Mouse (Mus musculus): ENCODE results near the gene Nfkbia.

Gene Nfkbia

DNA sequence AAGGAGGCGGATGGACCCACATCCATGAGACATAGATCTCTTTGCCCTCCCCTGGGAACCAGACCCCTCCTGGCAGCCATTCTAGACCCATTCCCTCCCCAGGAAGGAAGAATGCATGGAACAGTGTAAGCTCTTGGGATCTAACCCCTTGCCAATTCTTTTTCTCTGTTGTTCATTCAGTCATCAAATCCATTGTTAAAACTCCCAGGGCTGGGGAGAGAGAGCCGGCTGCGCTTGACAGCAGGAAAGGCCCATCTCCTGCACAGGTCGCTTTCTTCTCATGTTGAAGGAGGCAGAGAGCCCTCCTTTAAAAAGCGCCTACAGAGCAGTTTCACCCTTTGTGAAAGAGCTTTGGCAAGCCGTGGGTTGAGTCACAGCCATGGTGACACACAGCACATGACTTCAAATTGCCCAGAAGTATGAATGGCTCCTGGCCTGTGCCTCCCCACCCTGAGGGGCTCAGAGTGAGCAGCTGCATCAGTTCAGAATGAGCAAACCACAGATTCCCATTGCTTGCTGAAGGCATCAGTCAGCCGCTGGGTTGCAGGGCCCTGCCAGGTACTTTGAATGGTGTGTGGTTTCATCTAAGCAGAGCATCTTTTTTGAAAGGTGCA lies 26.3 kb downstream of the Nfkbia start:
- DNase-seq (ENCODE audit: low spot score in 2 of 2) = no peak

DNA sequence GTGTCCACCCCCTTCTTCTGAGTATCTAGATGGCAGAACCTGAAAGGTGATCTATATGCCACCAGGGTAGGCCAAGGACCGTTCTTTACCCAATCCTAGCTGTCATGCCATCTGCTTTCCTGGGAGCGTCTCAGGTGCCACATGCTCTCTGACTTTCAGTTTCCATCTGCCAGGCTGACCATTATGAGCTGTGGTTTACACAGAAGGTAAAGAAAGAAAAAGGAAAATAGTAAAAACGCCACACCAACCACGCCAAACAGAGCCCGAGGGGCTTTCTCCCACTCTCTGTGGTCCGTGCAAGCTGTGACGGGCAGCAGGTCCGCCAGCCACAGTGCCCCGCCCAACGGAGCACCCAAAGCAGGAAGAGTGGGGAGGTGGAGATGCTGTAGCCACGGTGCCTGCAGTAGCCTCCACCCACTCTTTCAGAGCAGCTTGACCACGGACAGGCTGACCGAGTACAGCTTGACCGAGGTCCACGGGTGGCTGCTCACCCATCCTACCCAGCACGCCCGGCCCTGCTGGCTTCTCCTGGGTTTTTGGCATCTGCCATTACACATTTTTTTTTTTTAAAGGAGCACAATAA lies 27.0 kb downstream of the Nfkbia start:
- DNase-seq (ENCODE audit: low spot score in 2 of 2) = no peak

DNA sequence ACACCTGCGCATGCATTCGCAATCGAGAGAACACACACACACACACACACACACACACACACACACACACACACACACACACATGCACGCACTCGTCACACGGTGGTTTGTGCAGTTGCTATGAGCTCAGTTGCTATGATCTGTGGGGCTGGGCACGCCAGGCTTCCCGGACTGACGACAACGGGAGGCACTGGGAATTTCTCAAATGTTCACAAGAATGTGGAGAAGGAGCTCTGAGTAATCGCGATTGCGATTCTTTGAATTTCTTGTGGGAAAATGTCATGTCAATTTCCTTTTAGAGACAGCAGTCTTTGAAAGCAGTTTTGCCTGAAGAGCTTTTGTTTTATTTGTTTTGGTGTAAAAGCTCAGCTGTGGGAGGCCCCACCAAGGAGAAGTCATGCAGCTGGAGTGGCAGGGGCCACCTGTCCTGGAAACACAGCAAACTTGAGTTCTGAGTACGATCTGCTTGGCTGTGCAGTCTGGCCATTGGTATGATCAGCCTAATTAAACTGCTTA lies 27.5 kb downstream of the Nfkbia start:
- peak in 1 of 2 experiments; percentile 30 for DNase-seq (ENCODE audit: low spot score in 2 of 2)

DNA sequence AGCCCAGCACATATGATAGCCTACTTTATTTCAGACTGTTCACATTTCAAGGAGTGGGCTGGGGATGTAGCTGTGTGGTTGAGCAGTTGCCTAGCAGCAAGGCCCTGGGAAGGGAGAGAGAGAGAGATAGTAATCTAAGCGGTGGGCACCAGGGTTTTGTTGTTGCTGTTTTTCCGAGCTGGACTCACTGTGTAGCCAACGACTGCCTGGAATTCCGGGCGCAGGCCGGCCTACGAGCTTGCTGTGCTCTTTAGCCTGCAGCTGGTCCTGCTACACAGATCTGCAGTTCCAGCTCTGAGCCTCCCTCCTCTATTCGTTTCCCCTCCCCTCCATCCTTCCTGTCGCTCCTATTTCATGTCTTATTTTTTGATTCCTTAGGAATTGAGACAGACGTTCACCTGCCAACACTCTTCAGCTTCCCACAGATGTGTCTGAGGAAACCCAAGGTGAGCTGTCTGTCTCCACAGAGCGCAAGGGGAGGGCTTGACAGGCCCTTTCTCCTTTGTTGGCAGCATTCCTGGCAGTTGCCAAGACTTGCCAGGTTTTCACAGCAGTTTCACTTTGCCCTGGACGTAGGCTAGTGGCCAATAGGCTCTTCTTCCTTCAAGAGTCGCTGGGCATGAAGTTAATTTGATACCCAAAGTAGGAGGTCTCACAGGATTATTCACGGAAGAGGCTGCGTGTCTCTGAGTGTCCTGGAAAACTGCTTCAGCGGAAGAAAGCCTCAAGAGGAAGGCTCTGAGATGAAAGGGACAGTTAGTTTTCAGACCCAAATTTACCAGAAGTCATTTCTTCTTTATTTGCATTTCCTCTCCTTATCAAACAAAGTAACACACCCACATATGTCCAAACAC lies 28.2 kb downstream of the Nfkbia start:
- DNase-seq (ENCODE audit: low spot score in 2 of 2) = peak; percentile 28 to 57

DNA sequence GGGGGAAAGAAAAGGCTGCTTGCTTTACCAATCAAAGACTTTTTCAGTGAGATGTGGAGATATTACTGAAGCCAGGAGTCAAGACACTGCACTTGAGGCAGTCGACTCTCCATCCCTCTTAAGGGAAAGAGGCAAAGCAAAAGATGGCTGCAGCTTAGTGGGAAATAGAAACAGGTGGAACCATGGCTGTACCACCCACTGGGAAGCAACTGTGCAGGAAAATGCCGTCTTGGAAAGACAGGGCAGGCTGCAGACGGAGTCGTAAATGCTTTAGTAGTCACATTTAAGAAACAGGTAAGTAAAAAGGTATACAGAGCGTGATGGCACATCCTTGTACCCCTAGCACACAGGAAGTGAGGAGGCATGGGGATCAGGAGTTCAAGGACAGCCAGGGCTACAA lies 29.4 kb downstream of the Nfkbia start:
- no peak for DNase-seq (ENCODE audit: low spot score in 2 of 2)

DNA sequence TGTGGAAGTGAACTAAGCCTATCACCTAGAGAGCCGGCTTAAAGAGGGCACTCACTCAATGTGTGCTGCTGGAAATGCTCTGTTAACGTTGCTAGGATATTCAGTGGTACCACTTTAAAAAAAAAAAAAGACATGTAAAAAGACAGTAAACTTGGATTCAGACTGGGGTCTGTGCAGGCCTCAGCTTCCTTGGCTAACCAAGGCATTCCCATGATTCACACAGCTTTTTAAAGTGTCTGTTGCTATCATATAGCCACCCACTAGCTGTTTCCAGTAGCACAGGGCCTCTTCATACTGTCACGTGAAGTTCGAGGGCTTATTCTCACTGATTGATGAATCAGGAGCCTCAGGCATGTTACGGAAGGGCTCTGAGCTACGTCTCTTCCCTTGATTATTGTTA lies 30.0 kb downstream of the Nfkbia start:
- no peak for DNase-seq (ENCODE audit: low spot score in 2 of 2)

DNA sequence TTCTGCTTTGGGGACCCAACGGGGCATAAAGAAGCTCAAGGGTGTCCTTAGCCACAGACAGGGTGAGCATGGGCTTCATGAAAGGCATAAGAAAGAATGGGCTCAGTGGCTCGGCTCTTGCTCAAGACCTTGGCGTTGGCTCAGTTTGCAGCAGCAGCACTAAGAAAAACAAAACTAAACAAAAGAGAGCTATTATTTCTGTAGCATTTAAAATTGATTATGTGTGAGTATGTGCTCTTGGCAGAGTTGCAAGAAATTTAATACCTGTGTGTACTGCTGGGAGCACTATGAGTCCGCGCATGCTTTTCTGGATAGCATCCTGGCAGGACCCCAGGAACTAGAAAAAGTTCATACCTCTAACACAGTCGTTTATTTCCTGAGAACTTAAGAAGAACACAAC lies 30.7 kb downstream of the Nfkbia start:
- DNase-seq (ENCODE audit: low spot score in 2 of 2) = no peak

DNA sequence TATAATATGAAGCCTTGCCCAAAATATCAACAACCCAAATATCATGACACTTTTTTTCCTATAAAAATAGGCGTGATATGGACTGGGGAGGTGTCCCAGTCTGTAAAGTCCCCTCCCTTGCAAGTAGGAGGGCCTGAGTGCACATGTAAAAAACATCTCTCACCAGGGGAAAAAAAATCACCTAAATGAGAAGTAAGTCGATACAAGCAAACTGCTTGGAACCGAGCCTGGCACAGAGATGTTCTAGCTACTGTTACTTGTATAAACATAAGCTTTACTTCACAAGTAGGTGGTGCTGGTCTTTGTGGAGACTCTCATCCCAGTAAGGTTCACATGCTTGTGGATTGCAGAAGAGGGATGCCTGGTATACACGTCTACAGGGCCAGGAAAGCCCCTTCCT lies 31.5 kb downstream of the Nfkbia start:
- no peak for DNase-seq (ENCODE audit: low spot score in 2 of 2)

DNA sequence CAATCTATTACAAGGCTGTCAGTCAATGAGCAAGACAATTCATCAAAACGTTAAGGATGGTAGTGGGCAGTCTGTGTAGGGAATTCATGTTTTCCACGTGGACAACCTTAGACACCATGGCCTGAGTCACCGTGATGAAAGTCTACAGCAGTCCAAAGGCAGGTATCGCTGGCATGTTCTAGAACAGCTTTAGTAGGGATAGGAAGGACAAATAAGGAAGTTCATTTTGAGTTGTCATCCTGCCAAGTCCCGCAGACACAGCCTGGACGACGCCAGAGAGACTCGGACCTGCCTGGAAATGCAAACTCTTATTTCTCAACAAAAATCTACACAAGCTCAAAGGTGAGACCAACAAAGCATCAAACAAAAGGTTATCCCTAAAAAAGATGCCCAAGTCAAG lies 32.7 kb downstream of the Nfkbia start:
- no peak for DNase-seq (ENCODE audit: low spot score in 2 of 2)

DNA sequence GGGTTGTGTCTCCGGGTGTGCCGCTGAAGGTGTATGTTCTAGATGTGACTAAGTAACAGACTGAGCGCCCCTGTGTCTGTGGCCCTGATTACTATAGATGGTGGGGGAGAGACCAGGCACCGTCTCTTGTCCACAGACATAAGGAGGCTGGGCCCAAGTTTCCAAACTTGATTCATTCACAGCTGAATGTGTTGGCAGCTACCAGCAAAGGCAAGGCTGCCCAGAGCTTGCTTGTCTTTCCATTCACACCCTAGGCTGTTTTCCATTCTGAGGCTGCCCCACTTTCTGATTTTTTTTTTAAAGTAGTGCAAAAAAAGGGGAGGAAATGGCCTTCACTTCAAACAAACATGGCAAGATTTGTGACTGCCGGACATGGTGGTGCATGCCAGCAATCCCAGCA lies 35.6 kb downstream of the Nfkbia start:
- peak in 1 of 2 experiments; percentile 48 for DNase-seq (ENCODE audit: low spot score in 2 of 2)

DNA sequence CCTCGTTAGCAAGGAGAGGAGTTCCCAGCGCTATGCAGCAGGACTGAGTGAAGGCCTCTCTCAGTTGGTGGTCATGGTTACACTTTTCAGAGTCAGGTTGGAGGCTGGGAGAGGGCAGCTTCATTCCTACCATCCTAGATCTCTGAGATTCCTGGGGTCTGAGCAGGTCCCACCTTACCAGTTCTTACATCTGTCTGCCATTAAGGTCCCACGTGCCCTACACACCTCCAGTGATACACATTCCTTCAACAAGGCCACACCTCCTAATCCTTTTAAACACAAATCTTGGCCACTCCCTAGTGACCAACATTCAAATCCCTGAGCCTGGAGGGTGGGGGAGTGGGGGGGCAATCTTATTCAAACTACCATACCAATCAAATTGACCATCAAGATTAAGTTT lies 36.3 kb downstream of the Nfkbia start:
- DNase-seq (ENCODE audit: low spot score in 2 of 2) = no peak

DNA sequence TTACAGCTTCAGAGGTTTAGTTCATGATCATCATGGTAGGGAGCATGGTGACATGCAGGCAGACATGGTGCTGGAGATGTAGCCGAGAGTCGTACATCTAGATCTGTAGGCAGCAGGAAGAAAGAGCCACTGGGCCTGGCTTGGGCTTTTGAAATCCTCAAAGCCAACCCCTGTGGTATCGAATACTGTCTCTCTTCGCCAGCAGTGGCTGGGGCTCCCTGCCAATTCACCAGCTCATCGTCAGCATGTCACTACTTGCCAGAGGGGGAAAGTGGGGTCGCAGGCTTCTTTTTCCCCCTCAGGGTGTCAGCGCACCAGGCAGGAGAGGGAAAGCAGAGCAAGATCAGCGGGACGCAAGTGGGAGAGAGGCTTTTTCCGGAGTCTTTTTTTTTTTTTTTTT lies 37.2 kb downstream of the Nfkbia start:
- DNase-seq (ENCODE audit: low spot score in 2 of 2) = no peak

DNA sequence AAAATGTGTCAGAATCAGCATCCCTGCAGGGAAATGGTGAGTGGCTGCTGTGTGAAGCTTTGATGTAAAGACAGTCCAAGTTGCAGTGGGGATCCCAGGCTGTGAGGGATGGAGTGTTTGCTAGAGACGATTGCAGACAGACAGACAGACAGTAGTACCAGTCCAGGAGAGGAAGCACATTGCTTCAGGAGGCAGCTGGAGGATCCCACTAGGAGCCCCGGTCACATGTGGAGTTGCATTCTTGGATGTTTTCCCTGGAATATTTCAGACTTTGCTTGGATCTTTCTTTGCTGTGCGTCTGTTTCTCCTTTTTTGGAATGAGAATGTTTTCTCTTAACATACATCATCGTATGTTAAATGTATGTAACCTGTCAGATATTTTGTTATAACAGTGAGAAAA lies 38.5 kb downstream of the Nfkbia start:
- no peak for DNase-seq (ENCODE audit: low spot score in 2 of 2)

DNA sequence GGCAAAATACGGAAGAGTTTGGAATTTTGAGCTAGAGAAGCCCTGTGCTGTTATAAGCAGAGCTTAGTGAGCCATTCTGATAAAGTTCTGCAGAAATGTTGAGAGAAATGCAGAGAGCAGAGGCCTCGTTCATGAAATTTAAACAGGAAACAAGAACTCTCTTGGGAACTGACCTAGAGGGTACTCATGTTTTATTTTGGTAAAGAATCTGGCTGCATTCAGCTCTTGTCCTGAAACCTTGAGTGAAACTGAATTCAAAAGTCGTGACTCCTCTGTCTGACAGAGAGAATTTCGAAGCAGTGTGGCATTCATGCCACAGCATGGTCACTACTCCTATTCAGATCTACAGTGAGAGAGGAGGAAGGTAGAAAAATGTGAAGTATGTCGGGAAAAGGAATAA lies 39.6 kb downstream of the Nfkbia start:
- no peak for DNase-seq (ENCODE audit: low spot score in 2 of 2)

DNA sequence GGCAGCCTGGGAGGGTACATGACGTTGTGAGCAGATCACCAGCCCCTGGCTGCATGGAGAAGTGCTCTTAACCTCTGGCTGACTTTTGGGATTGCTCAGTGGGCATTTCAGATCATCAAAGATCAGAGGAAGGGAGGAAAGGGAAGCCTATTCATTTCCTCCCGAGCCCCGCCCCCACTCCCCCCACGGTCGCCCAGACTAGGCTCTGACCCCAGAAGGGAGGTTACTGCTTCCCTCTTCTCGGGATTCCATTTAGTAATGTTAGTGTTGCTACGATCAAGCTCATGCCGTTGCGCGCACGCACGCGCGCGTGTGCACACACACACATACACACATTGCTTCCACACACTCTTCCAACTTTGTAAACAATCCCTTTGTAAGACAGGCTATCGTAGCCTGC lies 42.0 kb downstream of the Nfkbia start:
- DNase-seq (ENCODE audit: low spot score in 2 of 2) = no peak

DNA sequence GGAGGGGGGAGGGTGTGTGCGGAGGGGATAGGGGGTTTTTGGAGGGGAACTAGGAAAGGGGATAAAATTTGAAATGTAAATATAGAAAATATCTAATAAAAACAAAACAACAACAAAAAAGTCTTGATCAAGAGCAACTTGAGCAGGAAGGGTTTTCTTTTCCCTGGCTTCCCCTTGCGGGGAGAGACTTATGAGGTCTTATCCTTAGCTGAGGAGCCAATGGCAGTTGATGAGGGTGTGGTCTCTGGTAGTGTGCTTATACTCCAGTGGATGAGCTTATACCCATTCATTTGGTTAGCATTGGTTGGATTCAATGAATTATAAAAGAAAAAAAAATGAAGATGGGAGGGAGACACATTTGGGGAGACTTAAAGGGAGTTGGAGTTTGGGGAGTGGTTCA lies 43.4 kb downstream of the Nfkbia start:
- no peak for DNase-seq (ENCODE audit: low spot score in 2 of 2)

DNA sequence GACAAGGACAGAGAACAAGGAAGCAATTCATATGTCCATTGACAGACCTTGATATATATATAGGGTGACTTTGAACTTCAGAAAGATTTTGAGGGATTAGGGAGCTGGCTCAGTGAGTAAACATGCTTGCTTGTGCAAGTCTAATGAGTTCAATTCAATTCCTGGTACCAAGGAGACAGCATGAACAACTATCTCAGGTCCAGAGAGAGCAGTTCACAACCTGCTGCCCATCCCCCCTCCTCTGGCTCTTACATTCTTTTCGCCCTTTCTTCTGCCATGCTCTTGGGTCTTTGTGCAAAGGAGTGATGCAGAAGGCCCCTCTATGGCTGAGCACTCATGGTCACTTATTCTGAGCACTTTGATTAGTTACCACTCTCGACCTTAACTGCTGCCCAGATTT lies 44.0 kb downstream of the Nfkbia start:
- DNase-seq (ENCODE audit: low spot score in 2 of 2) = no peak

DNA sequence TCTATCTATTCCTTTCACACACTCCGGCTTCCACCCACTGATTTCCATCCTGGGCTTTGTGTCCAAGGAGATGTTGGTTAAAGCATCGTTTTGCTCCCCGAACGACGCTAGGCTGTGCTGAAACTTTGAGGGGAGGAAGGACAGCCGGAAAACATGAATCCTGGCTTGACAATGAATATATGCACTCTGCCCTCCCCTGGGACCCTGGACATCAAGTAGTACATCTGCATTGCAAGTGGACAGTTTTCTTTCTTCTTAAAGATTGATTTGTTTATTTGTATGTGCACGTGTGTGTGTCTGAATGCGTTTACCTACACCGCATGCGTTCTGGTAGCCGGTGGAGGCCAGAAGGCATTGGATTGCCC lies 45.1 kb downstream of the Nfkbia start:
- no peak for DNase-seq (ENCODE audit: low spot score in 2 of 2)

DNA sequence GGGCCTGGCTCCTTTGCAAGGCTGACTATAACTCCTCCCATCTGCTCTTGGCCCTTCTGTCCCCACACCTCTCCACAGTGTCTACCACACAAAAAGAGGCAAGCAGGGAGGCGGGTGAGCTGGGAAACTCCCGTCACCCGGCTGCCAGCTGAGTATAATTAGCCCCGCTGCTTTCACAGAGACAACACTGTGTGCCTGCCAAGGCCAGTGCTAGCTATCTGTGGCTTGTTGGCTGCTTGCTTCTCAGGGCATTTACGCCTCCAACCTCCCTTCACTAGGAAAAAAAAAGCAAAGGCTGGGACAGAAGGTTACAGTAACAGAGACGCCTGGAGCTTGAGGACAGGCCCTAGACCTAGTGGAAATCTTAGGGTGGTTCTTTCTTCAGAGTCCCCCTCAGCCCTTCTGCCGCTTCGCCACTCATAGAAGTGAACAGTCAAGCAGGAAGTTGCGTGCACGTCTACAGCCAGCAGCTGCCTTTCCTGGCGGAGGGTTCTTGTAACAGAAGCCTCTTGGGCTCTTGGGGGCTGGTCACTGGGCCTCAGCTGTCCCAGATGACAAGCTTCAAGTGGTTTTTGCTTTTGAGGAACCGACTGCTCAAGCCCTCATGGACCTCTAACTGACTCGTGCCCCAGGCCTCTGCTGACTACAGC lies 45.6 kb downstream of the Nfkbia start:
- DNase-seq (ENCODE audit: low spot score in 2 of 2) = peak; percentile 89 to 91

DNA sequence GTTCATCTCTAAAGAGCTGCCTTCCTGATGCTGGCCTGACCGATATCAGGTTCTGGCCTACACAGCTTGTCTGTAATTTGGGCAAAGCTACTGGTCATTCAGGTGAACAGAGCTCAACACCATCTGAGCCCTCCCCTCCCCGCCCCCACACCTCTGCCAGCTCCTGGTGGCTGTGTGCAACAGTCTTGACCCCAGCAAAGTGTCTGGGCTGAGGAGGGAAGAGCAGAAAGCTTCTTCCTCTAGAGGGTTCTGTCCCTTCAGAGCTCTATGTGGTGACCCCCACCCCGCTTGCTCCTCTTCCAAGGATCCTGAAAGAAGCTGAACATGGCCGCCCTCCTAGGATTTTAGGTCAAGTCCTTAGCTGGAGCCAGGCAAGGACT lies 46.1 kb downstream of the Nfkbia start:
- DNase-seq (ENCODE audit: low spot score in 2 of 2) = no peak

DNA sequence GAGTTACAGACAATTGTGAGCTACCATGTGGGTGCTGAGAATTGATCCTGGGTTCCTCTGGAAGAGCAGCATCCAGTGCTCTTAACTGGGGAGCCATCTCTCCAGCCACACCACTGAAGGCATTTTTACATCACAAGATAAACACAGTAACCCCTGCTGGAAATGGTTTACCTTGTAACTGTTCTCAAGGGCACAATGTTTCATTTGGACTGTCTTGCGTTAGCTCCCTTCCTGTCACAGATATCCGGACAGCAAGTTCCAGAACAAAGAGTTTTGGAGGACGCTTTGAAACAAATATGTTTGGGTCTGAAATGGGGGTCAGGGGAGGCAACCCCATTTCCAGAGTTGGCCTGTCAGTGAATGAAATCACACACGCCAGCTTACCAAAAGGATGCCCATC lies 46.9 kb downstream of the Nfkbia start:
- DNase-seq (ENCODE audit: low spot score in 2 of 2) = no peak

DNA sequence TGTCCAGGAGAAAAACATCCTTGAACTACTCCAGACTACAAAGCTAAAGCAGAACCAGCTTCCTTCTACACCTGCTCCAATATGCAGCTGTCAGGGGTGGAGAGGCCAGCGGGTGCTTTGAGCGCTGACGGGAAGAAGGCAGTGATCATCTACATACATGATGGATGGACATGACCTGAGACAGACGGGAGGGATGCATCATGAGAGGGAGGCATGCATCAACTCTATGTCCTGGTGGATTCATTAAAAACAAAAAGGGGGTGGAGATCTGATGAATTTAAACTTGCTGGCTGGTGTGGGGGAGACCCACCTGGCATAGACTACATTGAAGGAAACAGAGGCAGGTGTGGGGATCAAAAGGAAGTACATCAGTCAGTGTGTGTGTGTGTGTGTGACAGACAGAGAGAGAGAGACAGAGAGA lies 48.4 kb downstream of the Nfkbia start:
- DNase-seq (ENCODE audit: low spot score in 2 of 2) = no peak
